Mouse (Mus musculus) neural tube, embryonic 15.5 days (tissue): ENCODE data around the gene Gm13306. TPM values are rescaled to one million over a fixed set of nuclear protein-coding genes. Genes with fewer than 3 reads are reported as not detected.
"Not testable (repeated sequence)": the region's sequence is repeated elsewhere in the genome, so short reads cannot be mapped to it uniquely, and the experiment has no call there.

ENCODE experiments used
- ATAC-seq: fragments of 200-750 bp; cut with Nextera tagmentation; 2 replicates; pipeline ENCODE4 v1.8.0; 2017; ENCODE audit warnings: mild to moderate bottlenecking, moderate TSS enrichment, moderate library complexity; ENCODE audit not compliant: low FRiP score
- H3K27ac ChIP-seq: fragments of 300-500 bp; sonication (generic); replicated peaks from 2 replicates; pipeline ENCODE4 v1.5.1; 2015; ENCODE audit warnings: mild to moderate bottlenecking, inconsistent platforms
- H3K27me3 ChIP-seq: fragments of 300-500 bp; sonication (generic); replicated peaks from 2 replicates; pipeline ENCODE4 v1.6.1; 2015; ENCODE audit warnings: inconsistent platforms
- H3K36me3 ChIP-seq: fragments of 300-500 bp; sonication (generic); 2 replicates; pipeline ENCODE4 v1.6.1; 2015; ENCODE audit warnings: inconsistent platforms
- H3K4me1 ChIP-seq: fragments of 300-500 bp; sonication (generic); 2 replicates; pipeline ENCODE4 v1.6.1; 2015; ENCODE audit warnings: inconsistent platforms
- H3K4me2 ChIP-seq: fragments of 300-500 bp; sonication (generic); 2 replicates; pipeline ENCODE4 v1.6.1; 2015; ENCODE audit warnings: inconsistent platforms, mild to moderate bottlenecking, moderate library complexity
- H3K4me3 ChIP-seq: fragments of 300-500 bp; sonication (generic); replicated peaks from 2 replicates; pipeline ENCODE4 v1.5.1; 2015; ENCODE audit warnings: mild to moderate bottlenecking, inconsistent platforms
- H3K9ac ChIP-seq: fragments of 300-500 bp; sonication (generic); replicated peaks from 2 replicates; pipeline ENCODE4 v1.6.1; 2015; ENCODE audit warnings: mild to moderate bottlenecking, inconsistent platforms
- H3K9me3 ChIP-seq: fragments of 300-500 bp; sonication (generic); replicated peaks from 2 replicates; pipeline ENCODE4 v1.6.1; 2016; ENCODE audit warnings: inconsistent platforms
- WGBS: fragments of 180-500 bp; shearing (Covaris S2); methylation state at CpG from one replicate; pipeline ENCODE4 v1.1.7; 2015; ENCODE audit warnings: mixed read lengths; 5-methylcytosine and 5-hydroxymethylcytosine counted together
- polyA plus RNA-seq: library from polyadenylated mRNA; unstranded; fragments of >200 nt; fragmentation: Nextera tagmentation; extraction: Ambion mirVana; gene quantifications from 2 replicates; pipeline ENCODE4 v1.2.1, GENCODE M21; 2015

Gene Gm13306
- polyA plus RNA-seq: 3.2 and 4.3 TPM in 2 replicates

DNA sequence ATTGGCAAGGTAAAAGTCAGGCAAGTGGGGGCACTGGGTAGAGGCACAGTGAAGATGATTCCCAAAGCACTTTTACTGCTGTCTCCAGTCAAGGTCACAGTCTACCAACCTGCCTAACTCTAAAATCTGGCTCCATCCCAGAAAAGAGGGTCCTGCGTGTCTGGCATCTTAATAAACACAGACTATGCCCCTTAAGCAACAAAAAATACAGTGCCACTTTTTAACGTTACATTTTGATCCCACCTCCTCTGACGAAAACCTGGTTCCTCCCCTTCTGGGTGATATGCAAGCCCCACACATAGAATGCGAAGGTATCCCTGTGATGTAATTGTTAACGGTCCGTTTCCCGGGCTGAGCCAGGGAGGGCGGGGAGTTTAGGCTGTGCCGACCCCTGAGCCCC, at the start of gene Gm13306:
TSS of gene Gm13306 (plus strand) at position 301 of the 400 bp plus-strand sequence.
- H3K9me3 ChIP-seq, H3K27ac ChIP-seq, H3K9ac ChIP-seq, H3K4me1 ChIP-seq, H3K4me3 ChIP-seq, ATAC-seq, H3K27me3 ChIP-seq, H3K36me3 ChIP-seq, H3K4me2 ChIP-seq: not testable (repeated sequence)
- WGBS: no CpG with 5 or more reads among the region's 9 CpGs

GRCm38 (mm10) chr4:42114517-42114916, 38.7 kb upstream of the Gm13306 start, which contains the start of gene Gm13304:
Gene Gm13304, plus strand, starts transcription at chr4:42114817.
- H3K4me2 ChIP-seq, H3K27me3 ChIP-seq, H3K36me3 ChIP-seq, H3K4me1 ChIP-seq, H3K9ac ChIP-seq, H3K9me3 ChIP-seq, H3K4me3 ChIP-seq, H3K27ac ChIP-seq, ATAC-seq: not testable (repeated sequence)
- WGBS: no CpG with 5 or more reads among the region's 5 CpGs

GRCm38 (mm10) chr4:42168503-42168902, 15.3 kb downstream of the Gm13306 start, which contains the start of gene Gm13305:
Gene Gm13305, minus strand, starts transcription at chr4:42168603.
- H3K9me3 ChIP-seq, H3K4me1 ChIP-seq, H3K27me3 ChIP-seq, ATAC-seq, H3K4me2 ChIP-seq, H3K27ac ChIP-seq, H3K36me3 ChIP-seq, H3K4me3 ChIP-seq, H3K9ac ChIP-seq: not testable (repeated sequence)
- no CpG with 5 or more reads among the region's 7 CpGs for WGBS

DNA sequence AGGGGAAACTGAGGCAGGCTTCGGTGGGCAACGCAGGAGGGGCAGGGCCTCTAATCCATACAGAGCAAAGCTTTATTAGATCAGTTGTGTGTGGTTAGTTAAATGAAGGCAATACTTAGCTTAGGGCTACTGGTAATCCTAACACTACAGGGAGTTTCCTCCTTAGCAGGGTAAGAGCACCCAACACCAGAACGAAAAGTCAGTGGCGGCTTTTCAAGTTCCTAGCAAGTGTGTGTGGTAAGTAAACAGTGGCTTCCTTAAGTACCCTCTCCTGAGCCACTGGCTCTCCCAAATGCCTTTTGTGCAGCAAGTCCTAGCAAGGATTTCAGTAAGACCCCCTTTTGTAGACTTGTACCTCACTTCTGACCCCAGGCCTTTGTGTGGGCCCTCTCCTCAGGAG, 25.0 kb downstream of the Gm13306 start:
- H3K9ac ChIP-seq, H3K27ac ChIP-seq, H3K36me3 ChIP-seq, H3K4me1 ChIP-seq, ATAC-seq, H3K4me2 ChIP-seq, H3K9me3 ChIP-seq, H3K4me3 ChIP-seq, H3K27me3 ChIP-seq: not testable (repeated sequence)
- no CpG with 5 or more reads among the region's 4 CpGs for WGBS

- ATAC-seq: 0 out of 2 replicates have a peak, but pooled peaks have one; percentile 55
- not testable (repeated sequence) for H3K4me2 ChIP-seq, H3K9ac ChIP-seq, H3K4me1 ChIP-seq, H3K27me3 ChIP-seq, H3K27ac ChIP-seq, H3K36me3 ChIP-seq, H3K9me3 ChIP-seq, H3K4me3 ChIP-seq
- no CpG with 5 or more reads among the region's 31 CpGs for WGBS
These were observed 30.3 kb downstream of the Gm13306 start for GRCm38 (mm10) chr4:42183234-42184197.

- H3K4me1 ChIP-seq, H3K4me3 ChIP-seq, H3K9ac ChIP-seq, H3K27ac ChIP-seq, H3K4me2 ChIP-seq, H3K9me3 ChIP-seq, H3K27me3 ChIP-seq, H3K36me3 ChIP-seq: not testable (repeated sequence)
- peak; percentile 81 for ATAC-seq
- WGBS: no CpG with 5 or more reads among the region's 58 CpGs
These were observed 31.2 kb downstream of the Gm13306 start for GRCm38 (mm10) chr4:42184324-42184979.

- peak; percentile 69 for ATAC-seq
- not testable (repeated sequence) for H3K36me3 ChIP-seq, H3K4me1 ChIP-seq, H3K4me3 ChIP-seq, H3K9me3 ChIP-seq, H3K4me2 ChIP-seq, H3K9ac ChIP-seq, H3K27ac ChIP-seq, H3K27me3 ChIP-seq
- WGBS: no CpG with 5 or more reads among the region's 25 CpGs
These were observed 31.7 kb downstream of the Gm13306 start for GRCm38 (mm10) chr4:42184980-42185372.

Other genes starting within 250 kb of the Gm13306 start
- gene Gm21541, start 249.8 kb upstream of the Gm13306 start, polyA plus RNA-seq: 4.0 TPM in 1 of 2 replicates, not detected in the other
- gene Gm20878, start 211.9 kb upstream of the Gm13306 start, polyA plus RNA-seq: 10.5 and 11.7 TPM in 2 replicates
- gene Fam205a4, start 187.4 kb upstream of the Gm13306 start, polyA plus RNA-seq: 1.5 and 1.6 TPM in 2 replicates
- not detected in 2 replicates for gene Gm21093, start 118.7 kb upstream of the Gm13306 start, polyA plus RNA-seq
- not detected in 2 replicates for gene Gm3893, start 62.2 kb upstream of the Gm13306 start, polyA plus RNA-seq
- gene Gm13304, start 38.6 kb upstream of the Gm13306 start, polyA plus RNA-seq: not detected in 2 replicates
- 0.79 TPM in 1 of 2 replicates, not detected in the other for gene Gm13305, start 15.2 kb downstream of the Gm13306 start, polyA plus RNA-seq
- gene Gm10600, start 87.2 kb downstream of the Gm13306 start, polyA plus RNA-seq: not detected in 2 replicates
- gene Ccl21b, start 102.3 kb downstream of the Gm13306 start, polyA plus RNA-seq: not detected in 2 replicates
- gene Gm21953, start 140.8 kb downstream of the Gm13306 start, polyA plus RNA-seq: not detected in 2 replicates
- gene Fam205a3, start 164.9 kb downstream of the Gm13306 start, polyA plus RNA-seq: not detected in 2 replicates